Comparison of ENCODE assay signal across 1 mouse cellular context in the genomic region with DNA sequence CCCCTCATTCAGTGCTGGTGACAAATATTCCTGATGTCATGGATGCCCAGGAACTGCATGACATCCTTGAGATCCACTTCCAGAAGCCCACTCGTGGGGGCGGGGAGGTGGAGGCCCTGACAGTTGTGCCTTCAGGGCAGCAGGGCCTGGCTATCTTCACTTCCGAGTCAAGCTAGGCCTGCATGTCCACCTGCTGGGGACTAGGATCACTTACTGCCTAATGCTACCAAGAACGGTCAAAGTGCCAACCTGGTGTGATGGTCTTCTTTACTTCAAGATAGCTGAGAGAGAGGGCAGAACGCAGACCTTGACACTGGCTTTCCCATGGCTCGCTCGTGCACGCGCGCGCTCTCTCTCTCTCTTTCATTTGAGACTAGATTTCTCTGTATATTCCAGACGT.
TF ChIP-seq lines count a peak whose summit lies in the region.

No protein-coding gene starts in this region.

TF ChIP-seq in MEL, 35 proteins besides CTCF, POLR2A, EP300 and RAD21 (continued from another document):
- TF ChIP-seq POLR2AphosphoS2 (IDR thresholded peaks at IDR 0.05; ENCODE audit: low read length) (peak; percentile 58; the same call in 1 of the 2 replicates), ZKSCAN1 (IDR thresholded peaks at IDR 0.05; ENCODE audit: low read depth, low read length) (no peak), BHLHE40 (IDR thresholded peaks at IDR 0.05; ENCODE audit: borderline replicate concordance, low read depth, low read length) (no peak), RCOR1 (IDR thresholded peaks at IDR 0.05; ENCODE audit: low read depth, low read length) (no peak), TBP (IDR thresholded peaks at IDR 0.05; ENCODE audit: low read depth, low read length) (no peak), GABPA (IDR thresholded peaks at IDR 0.05; ENCODE audit: low read depth, low read length) (no peak), ZMIZ1 (IDR thresholded peaks at IDR 0.05; ENCODE audit: low read depth, low read length) (0 out of 2 replicates have a peak, but pooled peaks have one; percentile 4), JUND (IDR thresholded peaks at IDR 0.05; ENCODE audit: low read depth, low read length) (no peak), MAZ (IDR thresholded peaks at IDR 0.05; ENCODE audit: low read depth, low read length) (no peak)
